Mouse (Mus musculus) heart, adult 11 months (tissue): Measurements from ENCODE around the gene Dusp1.
A peak's percentile ranks its signal among the peaks of the same experiment; 100 is the strongest.

Experiments used
- DNase-seq: peaks from one replicate; pipeline ENCODE4 v3.0.0; 2022

Gene Dusp1

DNA sequence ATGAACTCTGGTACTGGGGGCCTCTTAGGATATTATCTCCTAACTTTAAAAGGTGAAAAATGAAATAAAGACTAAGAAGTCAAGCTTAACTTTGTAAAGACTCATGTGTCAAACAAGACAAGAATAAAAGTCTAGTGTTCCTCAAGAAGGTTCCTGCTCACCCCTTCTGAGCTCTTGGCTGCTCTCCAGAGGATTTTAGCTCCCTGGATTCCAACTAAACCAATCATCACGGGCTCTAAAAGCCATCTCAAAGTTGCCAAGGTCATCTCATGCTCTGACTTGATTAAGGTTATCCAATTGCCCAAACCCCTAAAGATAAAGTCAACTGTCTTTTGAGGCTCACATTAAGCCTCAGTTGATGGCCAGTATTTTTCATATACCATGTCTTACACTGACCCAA lies 63.3 kb downstream of the Dusp1 start:
- no peak for DNase-seq

DNA sequence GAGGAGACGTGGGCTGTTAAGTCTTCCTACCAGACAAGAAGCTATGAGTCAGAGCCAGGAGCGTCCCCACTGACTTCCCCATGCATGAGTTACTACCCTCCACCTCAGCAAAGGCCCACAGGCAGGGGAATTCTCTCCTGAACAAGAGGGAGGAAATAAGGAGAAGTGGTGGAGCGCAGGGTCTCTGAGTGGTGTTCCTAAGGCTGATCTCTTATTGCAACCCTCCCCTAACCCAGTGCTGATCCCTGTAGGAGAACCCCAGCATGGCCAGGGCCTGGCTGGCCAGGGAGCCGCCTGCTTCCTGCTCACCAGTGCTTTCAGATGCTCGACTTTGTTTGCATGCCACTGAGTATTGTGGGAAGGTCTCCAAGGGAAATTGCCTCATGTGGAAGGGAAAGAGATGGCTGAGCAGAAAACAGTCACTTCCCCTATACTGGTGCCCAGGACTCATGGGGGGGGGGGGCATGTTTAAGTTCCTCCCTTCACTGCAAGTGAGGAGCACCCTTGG lies 64.5 kb downstream of the Dusp1 start:
- DNase-seq = peak; percentile 98

DNA sequence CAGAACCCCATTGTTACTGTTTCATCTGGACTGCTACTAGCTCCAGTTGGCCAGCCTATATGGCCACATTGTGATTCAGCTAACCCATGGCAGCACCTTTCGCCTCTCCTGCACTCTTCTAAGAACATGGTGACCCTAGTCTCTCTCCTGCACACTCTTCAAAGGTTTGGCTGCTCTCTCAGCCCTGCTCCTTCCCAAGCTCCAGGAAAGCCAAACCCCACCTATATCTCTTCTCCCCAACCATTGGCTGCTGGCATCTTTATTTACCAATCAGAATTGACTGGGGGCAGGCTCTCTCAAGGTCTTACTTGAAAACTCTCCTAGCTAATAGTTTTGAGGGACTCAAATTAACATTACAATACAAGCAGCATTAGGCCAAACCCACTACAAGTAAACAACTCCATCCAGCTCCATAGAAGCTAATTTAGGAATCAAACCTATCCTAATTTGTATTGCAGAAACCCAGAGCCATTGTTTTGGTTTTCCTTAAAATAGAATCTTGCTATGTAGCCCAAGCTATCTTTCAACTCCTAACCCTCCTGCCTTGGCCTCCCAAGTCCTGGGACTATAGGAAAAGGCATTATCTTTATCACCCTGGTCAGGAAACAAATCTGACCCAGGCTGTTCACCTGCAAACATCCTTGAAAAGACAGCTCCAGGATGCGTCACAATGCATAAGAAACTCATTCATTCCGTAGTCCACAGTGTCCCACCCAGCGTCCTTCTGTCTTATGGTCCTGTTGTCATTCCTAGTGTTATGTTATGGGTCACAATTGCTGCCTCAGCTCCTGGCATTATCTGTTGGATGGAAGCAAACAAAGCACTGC lies 67.1 kb downstream of the Dusp1 start:
- DNase-seq = peak; percentile 93

- peak; percentile 98 for DNase-seq
Measured at GRCm38 (mm10) chr17:26492246-26492645, 69.7 kb downstream of the Dusp1 start.

GRCm38 (mm10) chr17:26490910-26491309 lies 71.0 kb downstream of the Dusp1 start:
- DNase-seq = peak; percentile 98

DNA sequence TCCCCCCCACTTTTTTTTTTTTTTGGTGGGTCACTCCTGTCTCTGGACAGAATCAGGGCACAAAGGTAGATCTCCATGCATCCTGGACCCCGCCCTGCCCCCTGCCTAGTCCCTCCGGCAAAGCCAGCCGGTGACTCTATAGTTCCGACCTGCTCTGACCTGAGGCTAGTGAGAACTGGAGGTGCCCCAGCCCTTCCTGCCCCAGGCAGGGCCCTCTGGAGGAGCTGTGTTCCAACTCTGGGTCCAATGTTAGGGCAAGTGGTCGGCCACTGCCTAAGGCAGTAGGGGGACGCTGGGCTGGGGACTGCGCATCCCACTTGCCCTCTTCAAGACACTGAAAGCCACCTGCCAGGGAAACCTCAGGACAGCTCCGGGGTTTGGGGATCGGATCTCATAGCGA lies 71.9 kb downstream of the Dusp1 start:
- peak; percentile 91 for DNase-seq

DNA sequence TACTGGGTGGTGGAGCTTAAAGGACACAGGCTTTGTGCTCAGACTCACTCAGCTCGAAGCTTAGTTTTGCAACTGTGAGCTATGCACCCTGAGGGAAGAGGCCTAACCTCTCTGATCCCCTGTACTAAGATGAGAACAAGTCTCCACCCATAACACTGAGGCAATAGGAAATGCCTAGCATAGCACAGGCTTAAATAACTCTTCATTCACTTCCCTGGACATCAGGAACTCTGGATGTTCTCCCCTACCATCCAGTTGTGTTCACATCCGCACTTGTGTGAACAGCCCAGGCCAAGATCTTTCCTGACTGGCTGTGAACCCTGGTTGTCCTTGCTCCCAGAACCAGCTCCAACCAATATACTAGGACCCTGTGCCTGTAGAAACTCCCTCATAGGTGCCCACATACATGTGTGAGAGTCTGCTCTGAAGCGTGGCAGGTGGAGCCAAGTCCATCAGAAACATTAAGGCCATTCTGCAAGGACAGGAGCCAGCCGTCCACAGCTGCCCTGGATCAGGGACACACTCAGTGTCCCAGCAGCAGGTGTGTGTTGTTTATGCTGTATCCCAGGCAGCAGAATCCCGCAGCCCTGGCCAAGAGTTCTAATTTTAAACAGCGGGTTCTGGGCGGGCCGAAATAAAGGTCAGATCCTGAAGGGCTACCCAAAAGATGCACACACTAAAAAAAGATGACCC lies 73.1 kb downstream of the Dusp1 start:
- peak; percentile 99 for DNase-seq

GRCm38 (mm10) chr17:26487917-26488316 lies 74.0 kb downstream of the Dusp1 start:
- DNase-seq = peak; percentile 93

GRCm38 (mm10) chr17:26487266-26487665 lies 74.7 kb downstream of the Dusp1 start:
- peak; percentile 94 for DNase-seq

GRCm38 (mm10) chr17:26484626-26485421 lies 77.1 kb downstream of the Dusp1 start:
- no peak for DNase-seq

DNA sequence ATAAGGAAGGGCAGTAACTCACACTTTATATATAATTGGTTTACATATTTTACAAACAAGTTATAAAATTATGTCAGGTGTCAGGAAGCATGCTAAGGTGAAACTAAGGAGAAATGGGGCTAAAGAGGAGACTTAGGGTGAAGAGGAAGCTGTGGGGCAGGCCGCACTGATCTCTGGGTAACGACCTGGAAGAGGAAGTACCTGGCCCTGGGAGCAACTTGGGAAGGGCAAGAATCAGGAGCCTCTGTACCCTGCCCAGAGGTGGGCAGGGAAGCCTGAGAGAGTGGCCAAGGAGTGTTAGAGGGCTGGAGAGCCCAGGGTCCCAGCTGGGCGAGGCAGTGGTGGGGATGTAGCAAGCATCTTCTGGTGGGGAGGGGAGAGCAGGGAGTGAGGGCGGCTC lies 81.0 kb downstream of the Dusp1 start:
- no peak for DNase-seq

- DNase-seq = peak; percentile 95
Measured at GRCm38 (mm10) chr17:26479619-26480018, 82.3 kb downstream of the Dusp1 start.

GRCm38 (mm10) chr17:26478672-26479071 lies 83.3 kb downstream of the Dusp1 start:
- DNase-seq = peak; percentile 95

DNA sequence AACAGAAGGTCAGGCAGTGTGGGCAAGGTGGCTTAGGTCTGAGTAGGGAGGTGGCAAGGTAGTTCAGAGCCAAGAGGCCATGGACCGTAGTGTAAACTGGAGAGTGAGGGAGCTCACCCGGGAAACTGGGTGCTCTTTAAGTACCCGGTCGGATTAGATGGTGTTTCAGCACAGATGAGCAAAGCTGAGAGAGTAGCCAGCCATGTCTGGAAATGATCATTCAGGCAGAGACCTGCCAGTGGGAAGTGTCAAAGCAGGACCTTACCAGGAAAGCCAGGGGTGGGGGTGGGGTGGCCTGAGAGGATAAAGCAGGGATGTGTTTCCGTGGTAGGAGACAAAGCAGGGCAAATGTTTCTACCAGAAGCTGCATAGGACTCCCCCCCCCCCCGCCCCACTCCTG lies 85.1 kb downstream of the Dusp1 start:
- no peak for DNase-seq

DNA sequence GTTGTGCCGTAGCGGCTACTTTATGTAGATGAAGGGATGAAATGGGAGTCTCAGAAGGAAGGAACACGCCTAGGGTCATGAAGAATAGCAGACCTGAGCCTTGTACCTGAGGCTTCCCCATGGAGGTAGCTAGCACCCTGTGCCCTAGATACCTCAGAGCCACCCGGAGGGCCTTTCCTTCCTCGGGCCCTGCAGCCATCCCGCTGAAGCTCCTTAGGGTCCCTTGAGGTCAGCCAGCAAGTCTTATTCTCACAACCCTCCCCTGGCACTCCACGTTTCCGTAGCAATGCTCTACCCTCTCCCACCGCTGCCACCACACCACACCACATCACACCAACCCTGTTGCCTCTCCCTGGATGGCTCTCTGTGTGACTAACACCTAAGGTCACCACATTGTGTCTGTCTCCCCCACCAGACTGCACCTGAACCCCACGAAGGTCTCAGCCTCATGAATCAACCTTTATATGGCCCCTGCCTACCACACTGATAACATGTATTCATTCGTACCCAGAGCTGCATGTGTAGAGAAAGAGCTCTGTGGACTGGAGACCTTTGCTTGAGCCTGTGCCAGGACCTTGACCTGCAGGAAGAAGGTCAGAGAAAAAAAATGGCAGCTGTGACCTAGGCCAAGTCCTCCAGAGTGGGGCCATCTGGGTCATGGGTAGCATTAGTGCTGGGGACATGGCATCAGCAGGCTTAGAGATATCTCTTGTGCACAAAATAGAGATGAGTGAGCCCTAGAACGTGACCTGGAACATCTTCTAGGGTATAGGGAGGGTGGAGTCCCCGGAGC lies 93.6 kb downstream of the Dusp1 start:
- peak; percentile 91 for DNase-seq

DNA sequence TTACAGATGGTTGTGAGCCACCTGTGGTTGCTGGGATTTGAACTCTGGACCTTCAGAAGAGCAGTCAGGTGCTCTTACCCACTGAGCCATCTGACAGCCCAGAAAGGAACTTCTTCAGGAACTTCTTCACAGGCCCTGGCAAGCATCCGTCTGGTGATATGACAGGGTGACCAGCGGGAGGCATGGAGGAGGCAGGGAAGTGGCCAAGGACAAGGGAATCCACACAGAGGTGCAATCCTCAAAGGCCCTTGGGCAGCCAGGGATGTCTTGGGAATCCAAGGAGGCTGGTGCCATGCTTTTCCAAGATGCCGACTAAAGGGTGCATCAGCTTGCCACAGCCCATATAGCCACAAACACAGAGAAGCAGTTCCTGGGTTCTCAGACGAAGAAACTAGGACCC lies 94.3 kb downstream of the Dusp1 start:
- DNase-seq = peak; percentile 91

- peak; percentile 97 for DNase-seq
Measured at GRCm38 (mm10) chr17:26466741-26467150, 95.2 kb downstream of the Dusp1 start.

DNA sequence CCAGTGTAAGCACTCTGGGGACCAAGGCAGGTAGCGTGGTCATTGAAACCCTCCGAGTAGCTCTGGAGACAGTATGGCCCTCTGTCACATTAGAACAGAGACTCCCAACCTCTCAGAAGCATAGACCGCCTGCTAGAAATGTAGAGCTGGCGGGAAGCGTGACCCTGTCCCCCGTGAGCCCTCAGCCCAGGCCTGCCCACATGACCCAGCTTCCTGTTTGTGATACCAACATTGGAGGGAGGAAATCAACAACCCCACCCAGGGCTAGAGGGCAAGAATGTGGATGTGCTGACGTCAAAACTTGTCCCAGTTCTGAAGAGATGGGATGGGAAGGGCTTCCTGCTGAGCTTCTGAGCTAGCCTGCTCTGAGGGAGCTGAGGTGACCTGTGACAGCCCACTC lies 97.0 kb downstream of the Dusp1 start:
- DNase-seq = peak; percentile 99

GRCm38 (mm10) chr17:26464481-26464880 lies 97.4 kb downstream of the Dusp1 start:
- DNase-seq = peak; percentile 95

- peak; percentile 96 for DNase-seq
Measured at GRCm38 (mm10) chr17:26463984-26464383, 97.9 kb downstream of the Dusp1 start.

DNA sequence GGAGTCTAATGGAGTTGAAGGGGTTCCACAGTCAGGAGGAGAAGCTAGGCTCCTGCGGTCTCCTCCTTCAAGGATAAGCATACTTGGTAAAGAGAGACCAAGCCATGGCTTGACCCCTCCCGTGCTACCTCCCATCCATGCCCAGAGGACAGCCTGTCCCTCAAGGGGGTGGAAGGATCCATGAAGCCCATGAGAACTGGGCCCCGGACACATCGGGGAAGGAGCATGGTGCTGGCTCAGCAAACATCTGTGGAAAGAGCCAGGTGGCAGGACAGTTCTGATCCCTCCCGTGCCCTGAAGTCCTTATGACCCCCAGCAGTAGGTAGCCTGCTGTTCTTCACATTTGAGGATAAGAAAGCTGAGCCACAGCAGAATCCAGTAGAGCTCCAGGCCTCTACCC lies 98.5 kb downstream of the Dusp1 start:
- DNase-seq = peak; percentile 92

- DNase-seq = peak; percentile 96
Measured at GRCm38 (mm10) chr17:26462634-26463170, 99.2 kb downstream of the Dusp1 start.
